Mouse (Mus musculus): ENCODE data around the gene Strip1. TPM values are rescaled to one million over a fixed set of nuclear protein-coding genes. Genes with fewer than 3 reads are reported as not detected.
"Not testable (repeated sequence)": the region's sequence is repeated elsewhere in the genome, so short reads cannot be mapped to it uniquely, and the experiment has no call there.

The Strip1 gene
- polyA plus RNA-seq, 1 experiment from 2014 or later: 45.0 TPM

DNA sequence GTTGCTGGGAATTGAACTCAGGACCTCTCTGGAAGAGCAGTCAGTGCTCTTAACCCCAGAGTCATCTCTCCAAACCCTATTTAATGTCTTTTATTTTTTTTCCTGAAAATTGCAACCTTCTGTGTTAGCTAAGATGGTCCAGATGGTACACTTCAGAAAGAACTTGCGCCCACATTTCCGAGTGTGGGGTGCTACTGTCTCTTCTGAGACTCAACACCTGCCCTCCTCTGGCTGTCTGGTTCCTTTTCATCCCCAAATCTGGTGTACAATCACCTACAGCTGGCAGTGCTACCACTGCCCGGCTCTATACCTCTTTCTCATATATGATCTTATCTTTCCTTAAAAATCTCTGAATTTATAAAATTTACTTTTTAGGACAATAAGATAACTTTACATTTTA lies 21.5 kb upstream of the Strip1 start:
- H3K36me3 ChIP-seq: no peaks in the 10 kb centered on the region
- H3K9me3 ChIP-seq (replicated peaks): no peaks in the 10 kb centered on the region
- H3K4me2 ChIP-seq: no peak overlapping the region
- no peaks in the 10 kb centered on the region for H3K27me3 ChIP-seq
- 0 out of 2 replicates have a peak, but pooled peaks cover 1% of the 10 kb centered on the region for H3K4me1 ChIP-seq
- H3K9ac ChIP-seq: no peak overlapping the region
- WGBS: 87% methylated on average over 3 of the region's 3 CpGs
- ATAC-seq (replicated peaks; ENCODE audit: low FRiP score): no peak
- no peak overlapping the region for H3K27ac ChIP-seq
- H3K4me3 ChIP-seq (replicated peaks): no peak overlapping the region

DNA sequence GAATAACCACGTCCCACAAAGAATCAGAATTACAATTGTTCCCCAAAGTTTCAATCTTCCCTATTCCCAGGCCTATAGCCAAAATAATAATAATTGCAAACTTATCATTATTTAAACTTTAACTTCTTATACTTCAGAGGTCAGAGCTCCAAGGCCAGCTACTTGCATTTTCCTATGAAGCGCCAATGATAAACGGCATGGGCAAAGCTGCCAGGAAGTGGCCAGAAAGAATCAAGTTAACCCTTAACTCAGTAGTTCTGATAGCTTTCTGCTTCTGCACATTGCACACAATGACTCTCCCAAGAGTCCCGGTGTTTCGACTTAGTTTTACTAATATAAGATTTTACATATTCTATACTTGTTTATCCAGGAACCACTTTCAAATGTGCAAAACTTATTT lies 18.8 kb upstream of the Strip1 start:
- not testable (repeated sequence) for H3K9me3 ChIP-seq (replicated peaks); H3K36me3 ChIP-seq

GRCm38 (mm10) chr3:107646947-107647346 lies 15.5 kb upstream of the Strip1 start:
- H3K4me3 ChIP-seq (replicated peaks): no peak overlapping the region
- no peaks in the 10 kb centered on the region for H3K27me3 ChIP-seq
- 81% methylated on average over 3 of the region's 3 CpGs for WGBS
- no peak overlapping the region for H3K9ac ChIP-seq
- no peak overlapping the region for H3K4me2 ChIP-seq
- H3K9me3 ChIP-seq (replicated peaks): no peaks in the 10 kb centered on the region
- no peaks in the 10 kb centered on the region for H3K36me3 ChIP-seq
- no peak overlapping the region for H3K27ac ChIP-seq
- H3K4me1 ChIP-seq: 0 out of 2 replicates have a peak, but pooled peaks cover 5% of the 10 kb centered on the region
- no peak for ATAC-seq (replicated peaks; ENCODE audit: low FRiP score)

More for the DNA sequence above, 18.8 kb upstream of the Strip1 start:
- H3K4me1 ChIP-seq; H3K4me3 ChIP-seq (replicated peaks); H3K27me3 ChIP-seq; ATAC-seq (replicated peaks; ENCODE audit: low FRiP score); H3K9ac ChIP-seq; H3K4me2 ChIP-seq; H3K27ac ChIP-seq: not testable (repeated sequence)
- 60% methylated on average over 5 of the region's 5 CpGs for WGBS

DNA sequence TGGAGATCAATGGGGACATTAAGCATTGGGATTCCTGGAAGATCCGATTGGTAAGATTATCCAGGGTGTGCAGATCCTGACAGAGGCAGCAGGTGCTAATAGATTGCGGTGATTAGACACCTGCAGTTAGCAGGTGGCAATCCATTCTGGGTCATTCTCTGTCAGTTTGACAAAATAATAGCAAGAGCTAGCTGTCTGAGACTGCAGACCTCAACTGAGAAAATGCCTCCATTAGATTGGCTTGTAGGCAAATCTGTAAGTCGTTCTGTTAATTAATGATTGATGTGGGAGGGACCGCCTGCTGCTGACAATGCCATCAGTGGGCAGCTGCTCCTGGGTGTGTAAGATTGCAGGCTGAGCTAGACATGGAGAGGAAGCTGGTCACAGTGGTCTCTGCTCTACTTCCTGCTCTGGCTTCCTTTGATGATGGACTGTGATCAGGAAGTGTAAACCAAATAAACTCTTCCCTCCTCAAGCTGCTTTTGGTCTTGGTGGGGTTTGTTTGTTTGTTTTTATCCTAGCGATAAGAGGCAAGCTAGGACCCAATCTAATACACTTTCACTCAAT lies 6.2 kb upstream of the Strip1 start:
- Histone ChIP-seq H3K36me3 (no peaks in the 10 kb centered on the region), H3K4me1 (no peaks in the 10 kb centered on the region), H3K9ac (no peak overlapping the region), H3K9me3 (replicated peaks) (no peaks in the 10 kb centered on the region), H3K27ac (no peak overlapping the region), H3K4me2 (no peak overlapping the region), H3K27me3 (no peaks in the 10 kb centered on the region), H3K4me3 (replicated peaks) (no peak overlapping the region)
- no peak for ATAC-seq (replicated peaks; ENCODE audit: low FRiP score)
- WGBS: 63% methylated on average over 5 of the region's 5 CpGs

DNA sequence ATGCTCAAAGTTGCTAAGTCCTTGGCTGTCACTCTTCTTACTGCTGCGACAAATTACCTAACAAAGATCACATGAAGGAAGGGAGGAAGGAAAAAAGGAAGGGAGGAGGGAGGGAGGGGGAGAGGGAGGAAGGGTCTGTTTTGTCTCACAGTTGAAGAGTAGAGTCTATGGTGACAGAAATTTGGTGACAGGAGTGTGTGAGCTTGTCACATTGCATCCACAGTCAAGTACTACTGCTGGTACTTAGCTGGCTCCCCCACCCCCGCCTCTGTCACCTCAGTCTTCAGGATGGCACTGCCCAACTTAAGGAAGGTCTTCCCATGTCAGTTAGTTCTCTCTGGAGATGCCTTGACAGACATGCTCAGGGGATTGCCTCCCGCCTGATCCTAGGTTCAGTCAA lies 4.7 kb upstream of the Strip1 start:
- H3K36me3 ChIP-seq: no peaks in the 10 kb centered on the region

DNA sequence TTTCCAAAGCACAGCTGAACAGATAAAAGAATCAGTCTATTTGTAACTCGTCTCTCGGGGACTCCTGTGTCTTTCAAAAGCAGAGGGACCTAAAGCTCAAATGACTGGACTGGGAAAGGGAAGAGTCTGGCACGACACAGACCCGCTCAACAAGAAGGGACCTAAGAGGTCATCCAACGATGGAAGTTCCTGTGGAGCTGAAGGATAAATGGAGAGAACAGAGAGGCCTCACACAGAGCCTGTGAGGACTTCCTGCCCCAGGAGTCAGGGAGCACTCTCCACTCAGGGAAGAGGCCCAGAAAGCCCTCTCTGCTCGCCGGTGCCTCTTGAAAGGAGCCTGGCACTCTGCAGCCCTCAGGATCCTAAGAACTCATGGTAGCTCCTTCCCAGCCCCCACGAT lies 4.3 kb upstream of the Strip1 start:
- no peak overlapping the region for H3K9ac ChIP-seq
- no peaks in the 10 kb centered on the region for H3K27me3 ChIP-seq
- H3K4me1 ChIP-seq: 0 out of 2 replicates have a peak, but pooled peaks cover 4% of the 10 kb centered on the region
- H3K36me3 ChIP-seq: no peaks in the 10 kb centered on the region
- H3K4me3 ChIP-seq (replicated peaks): no peak overlapping the region
- 67% methylated on average over 8 of the region's 8 CpGs for WGBS
- H3K9me3 ChIP-seq (replicated peaks): no peaks in the 10 kb centered on the region
- ATAC-seq (replicated peaks; ENCODE audit: low FRiP score): no peak
- H3K4me2 ChIP-seq: no peak overlapping the region
- H3K27ac ChIP-seq: no peak overlapping the region

More for the DNA sequence above, 4.7 kb upstream of the Strip1 start:
- Histone ChIP-seq H3K27me3 (no peaks in the 10 kb centered on the region), H3K4me2 (no peak overlapping the region), H3K27ac (no peak overlapping the region), H3K4me1 (0 out of 2 replicates have a peak, but pooled peaks cover 4% of the 10 kb centered on the region), H3K4me3 (replicated peaks) (no peak overlapping the region), H3K9me3 (replicated peaks) (no peaks in the 10 kb centered on the region), H3K9ac (no peak overlapping the region)
- WGBS: 83% methylated on average over 3 of the region's 3 CpGs
- ATAC-seq (replicated peaks; ENCODE audit: low FRiP score): no peak

DNA sequence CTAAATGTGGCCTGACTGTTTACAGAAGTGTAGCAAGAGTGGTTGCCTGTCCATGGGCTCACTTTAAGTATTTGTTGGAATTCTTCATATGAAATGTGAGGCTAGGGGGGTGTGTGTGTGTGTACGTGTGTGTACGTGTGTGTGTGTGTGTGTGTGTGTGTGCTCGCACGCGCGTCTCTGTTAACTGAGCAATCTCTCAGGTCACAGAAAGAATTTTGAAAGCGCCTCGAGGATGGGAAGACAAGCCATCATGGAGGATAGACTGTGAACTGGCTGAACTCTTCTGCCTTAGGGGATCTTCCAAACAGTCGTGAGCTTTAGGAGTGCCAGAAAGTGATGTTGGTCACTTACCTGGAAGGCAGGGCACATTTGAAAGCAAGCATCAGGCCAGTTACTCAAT lies 2.4 kb upstream of the Strip1 start:
- H3K27me3 ChIP-seq: no peaks in the 10 kb centered on the region
- H3K4me3 ChIP-seq (replicated peaks): no peak overlapping the region
- ATAC-seq (replicated peaks; ENCODE audit: low FRiP score): no peak
- peaks cover 17% of the 10 kb centered on the region for H3K4me1 ChIP-seq
- no peak overlapping the region for H3K4me2 ChIP-seq
- no peaks in the 10 kb centered on the region for H3K9me3 ChIP-seq (replicated peaks)
- no peak overlapping the region for H3K9ac ChIP-seq
- 93% methylated on average over 9 of the region's 9 CpGs for WGBS
- no peak overlapping the region for H3K27ac ChIP-seq
- H3K36me3 ChIP-seq: 0 out of 2 replicates have a peak, but pooled peaks cover 5% of the 10 kb centered on the region

DNA sequence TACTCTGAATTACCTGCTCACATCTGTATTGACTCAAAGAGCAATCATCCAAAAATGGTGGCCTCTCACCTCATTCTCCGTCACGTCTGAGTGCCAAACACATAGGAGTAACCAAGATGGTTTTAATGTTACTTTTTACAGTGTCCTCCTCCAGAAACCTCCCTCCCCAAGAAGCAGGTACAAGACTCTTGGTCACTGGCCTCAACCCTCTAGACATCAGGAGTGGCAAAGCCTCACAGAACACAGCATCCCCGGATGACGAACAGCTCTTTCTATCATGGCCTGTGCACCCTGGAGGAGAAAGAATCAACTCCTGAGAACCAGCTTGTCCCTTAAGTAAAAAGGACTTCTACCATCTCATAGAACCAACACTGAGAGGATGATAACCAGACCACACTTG lies 1.3 kb upstream of the Strip1 start:
- H3K9ac ChIP-seq: no peak overlapping the region
- H3K36me3 ChIP-seq: peaks cover 16% of the 10 kb centered on the region
- H3K27ac ChIP-seq: no peak overlapping the region
- H3K9me3 ChIP-seq (replicated peaks): no peaks in the 10 kb centered on the region
- no peak overlapping the region for H3K4me2 ChIP-seq
- no peak overlapping the region for H3K4me3 ChIP-seq (replicated peaks)
- peaks cover 17% of the 10 kb centered on the region for H3K4me1 ChIP-seq
- ATAC-seq (replicated peaks; ENCODE audit: low FRiP score): no peak
- 90% methylated on average over 4 of the region's 4 CpGs for WGBS
- no peaks in the 10 kb centered on the region for H3K27me3 ChIP-seq

DNA sequence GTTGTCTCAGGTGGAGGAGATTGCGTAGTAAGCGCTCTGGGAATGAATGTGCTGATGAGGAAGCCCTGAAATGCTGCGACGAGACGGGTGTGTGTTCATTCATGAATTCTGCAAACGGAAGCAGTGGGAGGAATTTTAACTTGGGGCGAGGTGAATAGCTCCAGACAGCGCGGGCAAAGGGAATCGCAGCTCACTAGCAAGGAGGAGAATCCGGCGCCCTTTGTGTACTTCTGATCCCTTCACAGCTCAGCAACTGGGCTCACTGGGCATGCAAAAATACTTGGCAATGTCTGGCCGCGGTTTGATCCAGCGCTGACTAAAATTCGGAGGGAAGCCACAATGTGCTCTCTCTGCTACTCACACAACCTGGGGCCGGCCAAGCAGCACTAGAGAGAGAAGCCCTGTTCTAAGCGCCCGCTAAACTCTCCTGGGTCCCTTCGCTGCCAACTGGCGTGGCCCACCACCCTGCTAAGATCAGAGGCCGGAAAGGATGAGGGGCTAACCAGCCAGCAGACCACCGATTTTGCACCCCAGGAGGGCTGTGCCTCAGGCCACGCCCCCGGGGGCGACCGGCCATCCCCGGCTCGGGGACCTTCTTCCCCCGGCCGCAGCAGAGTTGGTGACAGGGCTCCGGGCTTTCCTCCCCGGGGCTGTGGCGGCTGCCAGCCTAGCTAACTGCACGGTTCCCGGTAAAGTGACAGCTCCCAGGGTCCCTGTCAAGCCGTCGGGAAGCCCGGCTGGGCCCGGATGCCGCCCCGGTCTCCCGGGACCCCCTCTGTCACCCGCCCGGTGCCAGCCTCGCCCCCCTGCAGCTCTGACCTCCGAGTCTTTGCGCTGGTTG lies 592 bp downstream of the Strip1 start, which contains the start of gene Gm10961:
Gm10961 (plus strand) TSS at position 641 of the 841 bp plus-strand sequence.
- Histone ChIP-seq H3K36me3 (peaks cover 35% of the 10 kb centered on the region), H3K27me3 (no peaks in the 10 kb centered on the region), H3K4me3 (replicated peaks) (peak within 1 kb of the TSS; percentile 81), H3K9ac (peak within 1 kb of the TSS; percentile 93), H3K4me2 (peak within 1 kb of the TSS; percentile 77), H3K9me3 (replicated peaks) (no peaks in the 10 kb centered on the region), H3K4me1 (peaks cover 17% of the 10 kb centered on the region), H3K27ac (peak within 1 kb of the TSS; percentile 94)
- peak; percentile 80 for ATAC-seq (replicated peaks; ENCODE audit: low FRiP score)
- under 1% methylated on average over 48 of the region's 48 CpGs for WGBS

DNA sequence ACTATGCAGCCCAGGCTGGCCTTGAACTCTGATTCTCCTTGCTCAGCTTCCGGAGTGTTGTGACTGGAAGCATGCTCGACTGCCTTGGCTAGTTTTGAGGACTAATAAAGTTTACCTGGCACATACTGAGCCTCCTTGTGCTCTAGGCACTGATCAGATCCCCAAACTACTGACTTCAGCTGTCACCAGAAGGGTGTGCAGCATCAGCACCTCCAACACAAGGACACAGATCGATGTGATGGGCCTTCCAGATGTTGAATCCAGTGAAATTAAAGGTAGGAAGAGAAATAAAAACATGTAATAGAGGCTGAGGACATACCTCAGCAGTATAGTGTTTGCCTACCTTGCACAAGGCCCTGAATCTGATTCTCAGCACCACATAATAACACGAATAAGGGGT lies 2.1 kb downstream of the Strip1 start:
- H3K27ac ChIP-seq: no peak overlapping the region
- no peak overlapping the region for H3K4me2 ChIP-seq
- H3K27me3 ChIP-seq: no peaks in the 10 kb centered on the region
- no peak overlapping the region for H3K4me3 ChIP-seq (replicated peaks)
- H3K9ac ChIP-seq: no peak overlapping the region
- H3K4me1 ChIP-seq: peaks cover 17% of the 10 kb centered on the region
- 96% methylated on average over 4 of the region's 4 CpGs for WGBS
- ATAC-seq (replicated peaks; ENCODE audit: low FRiP score): no peak
- H3K36me3 ChIP-seq: peaks cover 50% of the 10 kb centered on the region
- H3K9me3 ChIP-seq (replicated peaks): no peaks in the 10 kb centered on the region

- no peak for ATAC-seq (replicated peaks; ENCODE audit: low FRiP score)
- Histone ChIP-seq H3K9me3 (replicated peaks) (no peaks in the 10 kb centered on the region), H3K9ac (no peak overlapping the region), H3K27ac (no peak overlapping the region), H3K36me3 (peaks cover 58% of the 10 kb centered on the region), H3K4me2 (no peak overlapping the region), H3K4me1 (peaks cover 17% of the 10 kb centered on the region), H3K27me3 (no peaks in the 10 kb centered on the region), H3K4me3 (replicated peaks) (no peak overlapping the region)
- WGBS: 89% methylated on average over 2 of the region's 2 CpGs
Observed at GRCm38 (mm10) chr3:107628551-107628950, 2.9 kb downstream of the Strip1 start.

DNA sequence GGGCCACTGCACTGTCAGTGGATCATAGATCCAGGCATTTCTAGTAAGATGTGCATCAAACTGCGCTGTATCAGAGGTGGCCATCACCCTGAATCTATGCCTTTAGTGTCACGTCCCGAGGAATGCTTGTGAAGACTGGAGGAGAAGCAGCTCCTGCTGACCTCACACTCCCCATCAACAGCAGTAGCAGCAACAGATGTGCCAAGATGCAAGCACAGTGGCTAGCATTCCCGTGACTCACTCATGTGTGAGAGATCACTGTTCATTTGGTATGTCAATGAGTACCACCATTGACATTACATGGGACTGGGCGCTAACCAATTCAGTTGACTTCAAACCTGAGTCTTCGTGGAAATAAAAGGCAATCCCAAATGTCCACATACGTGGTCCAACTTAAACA lies 3.9 kb downstream of the Strip1 start:
- H3K27ac ChIP-seq: no peak overlapping the region
- H3K4me3 ChIP-seq (replicated peaks): no peak overlapping the region
- 88% methylated on average over 7 of the region's 7 CpGs for WGBS
- H3K9ac ChIP-seq: no peak overlapping the region
- no peaks in the 10 kb centered on the region for H3K27me3 ChIP-seq
- ATAC-seq (replicated peaks; ENCODE audit: low FRiP score): no peak
- no peak overlapping the region for H3K4me2 ChIP-seq
- H3K36me3 ChIP-seq: peaks cover 67% of the 10 kb centered on the region
- H3K4me1 ChIP-seq: peaks cover 17% of the 10 kb centered on the region
- no peaks in the 10 kb centered on the region for H3K9me3 ChIP-seq (replicated peaks)

All from kidney, embryonic 15.5 days (tissue).